Mouse (Mus musculus) embryo, embryonic 11.5 days (tissue): ENCODE measurements around the gene Plekhg1.

Source experiments
- DNase-seq: peaks from one replicate; pipeline ENCODE4 v3.0.0-alpha.2; 2012; ENCODE audit warnings: low read depth, low spot score

Plekhg1 gene

DNA sequence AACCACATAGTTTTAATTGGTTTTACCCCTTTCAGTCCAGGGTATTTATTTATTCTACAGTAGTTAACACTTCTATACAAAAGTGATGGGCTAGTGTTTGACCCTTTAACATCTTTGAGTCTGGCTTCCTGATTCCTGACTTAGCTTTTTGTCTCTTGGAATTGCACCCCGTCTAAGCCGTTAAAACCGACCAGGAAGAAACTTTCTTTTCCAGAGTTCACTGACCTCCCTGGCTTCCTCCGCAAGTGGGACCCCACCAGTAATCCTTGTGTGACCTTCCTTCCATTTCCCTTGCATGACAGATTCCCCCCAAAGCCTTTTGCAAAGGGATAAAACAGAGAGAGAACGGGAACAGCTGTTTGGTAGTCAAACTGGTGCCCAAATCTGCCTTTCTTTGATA, 1.6 kb downstream of the Plekhg1 start:
- no peak for DNase-seq

- no peak for DNase-seq
These were observed 2.9 kb downstream of the Plekhg1 start for GRCm38 (mm10) chr10:3743069-3743468.

DNA sequence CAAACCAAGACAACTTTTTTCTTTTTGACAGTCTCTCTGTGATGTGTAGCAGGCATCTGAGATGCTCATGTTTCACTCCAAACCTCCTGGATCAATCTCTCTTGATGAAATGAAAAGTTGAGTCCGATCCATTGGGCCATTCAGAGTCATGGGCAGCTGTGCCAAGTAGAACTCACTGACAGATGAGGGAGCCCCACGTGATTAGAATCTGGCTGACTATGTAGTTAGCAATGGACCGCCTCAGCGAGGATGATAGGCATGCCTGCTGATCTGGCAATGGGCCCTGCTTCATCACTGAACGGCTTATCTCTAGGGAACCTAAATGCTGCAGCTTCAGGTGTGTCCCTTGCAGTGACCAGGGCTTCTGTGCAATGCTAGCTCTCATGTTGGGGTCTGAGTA, 3.7 kb downstream of the Plekhg1 start:
- no peak for DNase-seq

DNA sequence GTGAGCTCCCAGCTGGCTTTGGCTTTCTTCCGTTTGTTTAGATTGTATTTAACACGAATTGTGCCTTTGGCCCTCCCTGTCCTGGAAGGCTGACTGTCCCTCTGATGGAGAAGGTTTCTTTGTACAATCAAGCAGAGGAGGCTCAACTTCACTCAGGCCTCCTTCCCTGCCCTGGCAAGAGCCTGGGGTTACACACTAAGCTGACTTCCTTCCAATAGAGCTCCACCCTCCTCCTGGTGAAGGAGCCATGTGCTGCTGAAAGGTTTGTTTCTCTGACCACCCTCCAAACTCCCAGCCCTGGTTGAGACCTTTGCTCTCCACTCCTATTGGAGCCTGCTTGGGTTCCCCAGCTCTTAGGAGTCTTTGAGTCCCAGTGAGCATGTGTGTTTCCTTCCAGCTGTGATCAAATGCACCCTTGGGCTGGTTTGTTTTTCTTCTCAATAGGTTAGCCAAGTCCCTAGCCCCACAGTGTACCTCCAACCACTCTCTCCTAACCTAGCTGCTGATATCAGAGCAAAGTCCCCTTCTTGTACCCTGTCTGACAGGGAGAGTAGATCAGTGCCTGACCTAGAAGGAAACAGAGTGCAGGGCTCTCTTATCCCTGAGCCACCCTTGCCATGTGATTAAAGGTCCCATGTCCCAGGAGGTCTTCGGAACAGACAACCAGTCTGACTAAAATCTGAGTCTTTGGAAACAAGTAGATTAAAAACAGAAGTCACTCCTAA, 6.8 kb downstream of the Plekhg1 start:
- DNase-seq: no peak

DNA sequence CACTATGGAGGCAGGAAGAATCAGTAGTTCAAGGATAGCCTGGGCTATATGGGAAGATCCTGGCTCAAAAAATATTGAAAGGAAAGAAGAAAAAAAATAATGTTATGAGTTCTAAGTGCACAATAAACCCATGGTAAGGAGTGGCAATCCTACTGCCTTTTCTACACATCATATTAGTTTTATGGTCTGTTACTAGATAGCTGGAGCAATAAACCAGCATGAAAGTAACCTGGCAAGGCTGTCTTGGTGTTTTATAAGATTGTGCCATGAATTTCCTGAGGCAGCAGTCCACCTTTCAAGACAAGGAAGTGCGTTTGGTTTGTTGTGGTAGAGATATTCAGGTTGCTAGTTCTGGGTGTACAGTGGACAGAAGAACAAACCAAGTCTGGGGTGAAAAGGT, 9.4 kb downstream of the Plekhg1 start:
- DNase-seq: no peak

DNA sequence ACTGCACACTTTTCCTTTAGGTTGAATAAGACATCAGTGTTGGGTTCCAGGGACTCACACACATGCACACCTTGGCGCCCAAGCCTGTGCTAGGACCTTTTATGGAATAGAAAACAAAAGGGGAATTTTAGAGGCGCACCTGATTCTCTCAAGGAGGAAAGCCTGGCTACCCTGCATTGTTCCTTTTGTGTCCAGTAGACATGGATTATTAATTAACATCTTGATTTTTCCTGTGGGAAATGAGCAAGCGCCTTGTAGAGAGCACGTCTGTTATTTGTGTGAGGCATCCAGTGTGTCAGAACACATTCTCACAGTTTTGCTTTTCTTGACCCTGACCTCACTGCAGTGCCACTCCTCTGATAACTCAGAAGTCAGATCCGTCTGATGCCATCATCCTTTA, 21.8 kb downstream of the Plekhg1 start:
- no peak for DNase-seq

- DNase-seq: no peak
These were observed 23.0 kb downstream of the Plekhg1 start for GRCm38 (mm10) chr10:3763199-3763598.

DNA sequence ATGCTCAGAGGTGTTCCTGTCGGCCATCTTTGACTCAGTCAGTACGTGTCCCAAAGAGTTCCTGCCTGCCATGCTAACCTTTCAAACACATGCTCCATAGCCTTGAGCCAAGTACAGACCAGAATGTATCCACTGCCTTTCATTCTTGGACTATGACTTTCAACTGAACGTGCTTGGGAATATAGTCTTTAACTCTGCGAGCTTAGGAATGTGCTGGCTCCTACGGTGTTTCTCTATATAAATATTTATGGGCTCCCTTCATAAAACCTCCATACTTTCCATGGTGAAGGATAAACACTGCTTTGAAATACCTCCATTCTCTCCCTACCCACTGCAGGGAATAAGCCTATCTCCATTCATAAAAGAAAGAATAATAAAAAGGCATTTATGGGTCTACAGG, 29.0 kb downstream of the Plekhg1 start:
- no peak for DNase-seq

DNA sequence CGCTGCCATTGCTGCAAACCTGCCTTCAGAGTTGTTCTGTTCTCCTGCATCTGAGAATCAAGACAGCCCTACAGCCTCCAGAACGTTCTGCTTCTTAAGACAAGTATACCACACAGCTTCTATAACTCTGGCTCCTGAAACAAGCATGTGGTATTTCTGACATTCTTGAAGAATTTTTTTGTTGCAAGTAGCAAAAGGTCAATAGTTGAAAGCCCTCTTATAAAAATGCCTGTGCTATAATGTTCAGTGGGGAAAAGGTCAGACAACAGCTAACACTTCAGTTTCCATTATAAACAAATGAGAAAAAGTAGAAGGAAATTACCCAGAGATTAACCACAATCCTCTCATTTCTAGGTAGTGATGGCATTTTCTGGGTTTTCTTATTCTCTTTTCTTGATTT, 34.2 kb downstream of the Plekhg1 start:
- no peak for DNase-seq

DNA sequence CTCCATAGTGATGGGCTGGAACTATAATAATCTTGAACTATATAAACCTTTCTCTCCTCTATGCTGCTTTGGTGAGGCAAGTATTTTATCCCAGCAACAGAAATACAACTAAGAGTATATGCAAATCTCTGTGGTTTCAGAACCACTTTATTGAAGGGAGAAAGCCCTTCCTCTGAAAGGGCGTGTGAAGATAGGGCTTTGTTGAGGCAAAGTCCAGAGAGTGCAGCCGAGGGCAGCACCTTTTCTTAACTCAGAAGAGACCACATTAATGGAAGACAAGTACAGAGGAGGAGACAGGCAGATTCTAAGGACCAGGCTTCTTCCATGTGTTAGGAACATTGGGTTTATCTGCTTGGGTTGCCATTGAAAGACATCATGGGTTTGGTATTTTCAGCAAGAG, 36.6 kb downstream of the Plekhg1 start:
- no peak for DNase-seq

GRCm38 (mm10) chr10:3785362-3785761, 45.2 kb downstream of the Plekhg1 start:
- no peak for DNase-seq

GRCm38 (mm10) chr10:3786531-3786930, 46.4 kb downstream of the Plekhg1 start:
- no peak for DNase-seq

DNA sequence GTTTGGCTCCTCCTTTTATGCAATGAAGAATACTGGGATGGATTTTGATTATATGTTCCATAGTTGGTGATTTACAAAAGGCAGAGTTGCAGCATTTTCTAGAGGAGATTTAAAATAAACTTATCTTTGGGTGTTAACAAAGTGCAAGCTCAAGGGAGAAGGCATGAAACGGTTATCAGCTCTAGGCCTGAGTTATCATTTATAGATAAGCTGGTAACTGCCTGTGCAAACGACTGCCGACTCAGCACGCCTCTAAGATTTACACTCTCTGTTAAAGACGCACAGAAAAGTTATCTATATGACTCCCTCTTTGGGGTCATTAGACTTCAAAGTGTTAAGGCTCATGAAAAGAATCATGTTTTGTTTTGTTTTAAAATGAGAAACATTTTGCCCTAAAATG, 46.8 kb downstream of the Plekhg1 start:
- no peak for DNase-seq

- no peak for DNase-seq
These were observed 53.7 kb downstream of the Plekhg1 start for GRCm38 (mm10) chr10:3793825-3794224.

- no peak for DNase-seq
These were observed 59.3 kb downstream of the Plekhg1 start for GRCm38 (mm10) chr10:3799455-3799854.

GRCm38 (mm10) chr10:3801254-3801653, 61.1 kb downstream of the Plekhg1 start:
- DNase-seq: no peak

- DNase-seq: no peak
These were observed 65.2 kb downstream of the Plekhg1 start for GRCm38 (mm10) chr10:3805334-3805733.

DNA sequence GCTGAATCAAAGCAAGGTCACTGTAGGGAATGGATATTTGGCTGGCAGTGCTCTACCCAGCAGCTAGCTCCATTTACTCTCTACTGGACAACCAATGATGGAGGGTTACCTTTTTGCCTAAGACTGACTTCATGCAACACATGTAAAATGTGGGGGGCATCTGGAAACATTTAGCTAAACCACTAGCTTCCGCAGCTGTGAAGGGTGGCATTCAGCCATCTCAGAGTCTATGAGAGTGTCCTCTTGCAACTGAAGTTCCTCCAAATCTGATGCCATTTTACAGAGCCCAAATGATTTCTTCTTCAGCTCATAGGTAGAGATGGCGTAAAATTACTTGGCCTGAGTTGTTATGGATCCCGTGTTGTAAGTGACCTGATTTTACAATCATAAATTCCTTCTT, 67.8 kb downstream of the Plekhg1 start:
- no peak for DNase-seq

DNA sequence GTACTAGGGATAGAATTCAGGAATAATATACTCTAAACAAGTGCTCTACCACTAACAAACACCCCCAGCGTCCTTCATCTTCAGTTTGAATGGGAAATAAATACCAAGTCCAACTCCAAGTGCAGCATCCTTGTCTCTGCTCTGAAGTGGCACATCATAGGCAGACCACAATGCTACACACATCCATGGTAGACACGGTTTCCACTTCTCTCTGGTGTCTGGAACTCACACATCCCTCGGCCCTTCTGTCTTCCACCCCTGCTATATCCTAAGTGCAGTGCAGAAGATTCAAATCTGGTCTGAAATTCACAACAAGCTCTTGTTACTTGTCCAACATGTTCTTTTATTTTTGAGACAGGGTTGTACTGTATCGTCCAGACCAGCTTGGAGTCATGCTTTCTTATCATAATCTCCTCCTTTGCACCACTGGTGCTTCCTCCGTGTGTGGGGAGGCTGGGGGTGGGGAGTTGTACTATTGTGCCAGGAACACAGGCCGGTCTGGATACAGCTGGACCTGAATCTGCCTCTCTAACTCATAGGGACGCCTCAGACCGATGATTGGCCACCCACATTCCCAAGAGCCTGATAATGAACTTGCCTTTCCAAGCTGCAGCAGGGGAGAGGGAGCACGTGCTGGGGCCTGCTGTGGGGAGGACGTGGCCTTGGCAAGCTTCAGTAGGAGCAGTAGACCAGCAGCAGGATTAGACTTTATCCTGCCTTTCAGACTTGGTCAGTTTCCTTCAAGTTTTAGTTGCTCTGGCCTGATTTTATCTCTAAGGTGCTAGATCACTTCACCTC, 70.5 kb downstream of the Plekhg1 start:
- no peak for DNase-seq

DNA sequence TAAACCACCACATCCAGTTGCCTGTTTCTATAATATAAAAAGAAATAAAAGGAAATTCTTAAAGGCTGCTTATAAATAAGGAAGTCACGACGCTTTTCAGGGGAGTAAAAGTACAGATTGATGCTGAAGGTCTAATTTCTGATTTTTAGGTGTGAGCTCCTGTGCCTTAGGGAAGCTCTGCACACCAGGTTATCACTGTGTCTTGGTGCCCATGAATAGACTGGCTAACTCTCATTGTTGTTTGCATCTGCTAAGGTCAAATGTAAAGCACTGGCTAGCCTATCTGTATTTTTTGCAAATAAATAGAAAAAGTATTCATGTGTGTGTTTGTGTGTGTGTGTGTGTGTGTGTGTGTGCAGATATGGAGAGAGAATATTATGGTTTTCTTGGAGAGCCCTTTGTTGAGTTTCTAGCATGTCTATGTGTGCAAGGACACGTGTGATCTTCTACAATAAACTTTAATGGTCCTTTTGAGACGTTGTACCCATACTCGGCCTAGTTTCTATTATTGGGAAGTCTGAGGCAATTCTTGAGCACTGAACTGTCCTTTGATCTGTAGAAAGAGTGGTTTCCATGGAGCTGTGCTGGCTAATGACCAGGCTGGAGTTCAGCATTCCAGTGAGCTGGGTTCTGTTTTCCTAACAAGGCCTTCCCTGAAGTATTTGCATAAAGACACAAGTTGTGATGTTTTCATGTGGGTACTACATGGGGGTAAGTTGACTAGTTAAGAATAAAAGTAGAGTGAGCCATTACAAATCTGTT, 79.0 kb downstream of the Plekhg1 start:
- no peak for DNase-seq

DNA sequence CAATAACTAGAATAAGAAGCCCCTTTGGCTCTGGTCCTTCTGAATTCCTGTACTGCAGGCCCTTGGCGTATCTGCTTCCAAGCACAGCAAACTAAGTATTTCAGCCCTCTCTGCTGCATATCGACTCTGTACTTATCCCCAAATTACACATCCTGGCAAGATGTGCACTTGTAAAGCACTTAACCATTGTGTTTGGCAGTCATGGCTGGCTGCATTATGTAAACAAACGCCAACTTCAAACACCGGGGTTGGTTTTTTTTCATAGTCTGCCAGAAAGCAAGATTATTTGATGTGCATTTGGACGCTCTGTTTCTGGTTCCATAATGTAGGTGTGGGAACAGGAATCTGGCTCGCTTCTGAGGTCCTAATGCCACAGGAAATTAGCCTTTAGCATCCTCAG, 83.7 kb downstream of the Plekhg1 start:
- DNase-seq: no peak

GRCm38 (mm10) chr10:3826043-3826442, 85.9 kb downstream of the Plekhg1 start:
- DNase-seq: no peak

DNA sequence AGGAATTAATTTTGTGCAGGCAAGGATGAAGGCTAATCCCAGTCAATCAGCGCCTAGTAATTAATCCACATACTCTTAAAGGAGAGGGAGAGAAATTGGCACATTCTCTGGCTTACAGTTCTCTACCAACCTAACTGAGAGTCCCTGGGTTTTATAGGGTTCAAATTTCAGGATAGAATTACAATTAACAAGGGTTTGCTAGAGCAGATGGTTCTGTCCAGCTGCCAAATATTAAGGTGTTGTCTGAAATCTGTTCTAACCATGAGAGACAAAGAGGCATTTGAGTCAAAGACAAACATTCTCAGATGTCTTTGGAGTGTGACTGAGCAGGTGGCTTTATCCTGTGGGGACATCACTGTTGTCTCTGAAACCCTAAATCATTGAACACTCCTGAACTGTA, 87.2 kb downstream of the Plekhg1 start:
- DNase-seq: no peak
